Mouse (Mus musculus) heart, postnatal 36 days (tissue): ENCODE results near the gene Gpbar1. TPM values are rescaled to one million over a fixed set of nuclear protein-coding genes. Genes with fewer than 3 reads are reported as not detected.

Experiments
- DNase-seq, 2 experiments: peaks; one replicate each; pipeline ENCODE4 v3.0.0; 2021 to 2022
- intact Hi-C: fragments of 180-260 bp; cut with DNase I; formaldehyde crosslinking; loops from one replicate; pipeline ENCODE4 v1.15.1; 2025
- total RNA-seq, 2 experiments: library from RNA; stranded (reverse); gene quantifications; 2 replicates each; pipeline ENCODE4 v1.2.3; 2021

Gpbar1 gene
- total RNA-seq, 2 experiments from 2014 or later = not detected

- no peak for DNase-seq
- intact Hi-C loops = loop anchor here (2.0 kb wide), 1 partner anchor 13 kb away; no protein-coding TSS in a partner anchor
Measured at GRCm38 (mm10) chr1:74293306-74293960, 15.1 kb downstream of the Gpbar1 start.

GRCm38 (mm10) chr1:74294090-74294643 is 15.8 kb downstream of the Gpbar1 start:
- intact Hi-C loops = no loop called here
- no peak for DNase-seq

- intact Hi-C loops = no loop called here
- no peak for DNase-seq
Measured at GRCm38 (mm10) chr1:74294733-74295455, 16.5 kb downstream of the Gpbar1 start.

- DNase-seq = peak; percentile 90 to 93
- intact Hi-C loops = no loop called here
Measured at GRCm38 (mm10) chr1:74295456-74296171, 17.3 kb downstream of the Gpbar1 start.

GRCm38 (mm10) chr1:74296477-74296876 is 18.1 kb downstream of the Gpbar1 start:
- DNase-seq = no peak
- intact Hi-C loops = no loop called here

- intact Hi-C loops = no loop called here
- peak; percentile 47 to 61 for DNase-seq
Measured at GRCm38 (mm10) chr1:74297269-74297668, 18.9 kb downstream of the Gpbar1 start.

- intact Hi-C loops = no loop called here
Measured at GRCm38 (mm10) chr1:74298157-74298750, 19.9 kb downstream of the Gpbar1 start.

GRCm38 (mm10) chr1:74298996-74299395 is 20.6 kb downstream of the Gpbar1 start:
- intact Hi-C loops = no loop called here
- DNase-seq = peak; percentile 56 to 65

More at GRCm38 (mm10) chr1:74298157-74298750, 19.9 kb downstream of the Gpbar1 start:
- DNase-seq = no peak

- intact Hi-C loops = no loop called here
- no peak for DNase-seq
Measured at GRCm38 (mm10) chr1:74300347-74301110, 22.2 kb downstream of the Gpbar1 start.

GRCm38 (mm10) chr1:74302229-74302628 is 23.9 kb downstream of the Gpbar1 start:
- intact Hi-C loops = no loop called here
- DNase-seq = no peak

- intact Hi-C loops = no loop called here
- no peak for DNase-seq
Measured at GRCm38 (mm10) chr1:74302835-74303234, 24.5 kb downstream of the Gpbar1 start.

GRCm38 (mm10) chr1:74303509-74304338 is 25.4 kb downstream of the Gpbar1 start:
- DNase-seq = peak; percentile 85 to 92
- intact Hi-C loops = loop anchor here (2.0 kb wide), 1 partner anchor 19 kb away; the partner anchor contains the start of genes Aamp and Pnkd

GRCm38 (mm10) chr1:74304339-74304790 is 26.0 kb downstream of the Gpbar1 start:
- DNase-seq = no peak
- intact Hi-C loops = loop anchor here (2.0 kb wide), 1 partner anchor 20 kb away; the partner anchor contains the start of genes Aamp and Pnkd

GRCm38 (mm10) chr1:74304946-74305345 is 26.6 kb downstream of the Gpbar1 start:
- intact Hi-C loops = loop anchor here (2.0 kb wide), 1 partner anchor 20 kb away; the partner anchor contains the start of genes Aamp and Pnkd
- DNase-seq = no peak

- intact Hi-C loops = loop anchor here (2.0 kb wide), 1 partner anchor 21 kb away; the partner anchor contains the start of genes Aamp and Pnkd
Measured at GRCm38 (mm10) chr1:74305522-74305921, 27.2 kb downstream of the Gpbar1 start, which contains the start of gene Tmbim1. Tmbim1 (minus strand) TSS chr1:74305622.

GRCm38 (mm10) chr1:74307146-74307545 is 28.8 kb downstream of the Gpbar1 start:
- intact Hi-C loops = loop anchor here (2.0 kb wide), 1 partner anchor 14 kb away; no protein-coding TSS in a partner anchor
- no peak for DNase-seq

More at GRCm38 (mm10) chr1:74305522-74305921, 27.2 kb downstream of the Gpbar1 start, which contains the start of gene Tmbim1:
- no peak for DNase-seq

- no peak for DNase-seq
- intact Hi-C loops = no loop called here
Measured at GRCm38 (mm10) chr1:74308001-74308964, 29.9 kb downstream of the Gpbar1 start.
